Mouse (Mus musculus): Measurements from ENCODE around the gene Manba.
A peak's percentile ranks its signal among the peaks of the same experiment; 100 is the strongest.
"Not testable (repeated sequence)": the region's sequence is repeated elsewhere in the genome, so short reads cannot be mapped to it uniquely, and the experiment has no call there.

Manba gene

DNA sequence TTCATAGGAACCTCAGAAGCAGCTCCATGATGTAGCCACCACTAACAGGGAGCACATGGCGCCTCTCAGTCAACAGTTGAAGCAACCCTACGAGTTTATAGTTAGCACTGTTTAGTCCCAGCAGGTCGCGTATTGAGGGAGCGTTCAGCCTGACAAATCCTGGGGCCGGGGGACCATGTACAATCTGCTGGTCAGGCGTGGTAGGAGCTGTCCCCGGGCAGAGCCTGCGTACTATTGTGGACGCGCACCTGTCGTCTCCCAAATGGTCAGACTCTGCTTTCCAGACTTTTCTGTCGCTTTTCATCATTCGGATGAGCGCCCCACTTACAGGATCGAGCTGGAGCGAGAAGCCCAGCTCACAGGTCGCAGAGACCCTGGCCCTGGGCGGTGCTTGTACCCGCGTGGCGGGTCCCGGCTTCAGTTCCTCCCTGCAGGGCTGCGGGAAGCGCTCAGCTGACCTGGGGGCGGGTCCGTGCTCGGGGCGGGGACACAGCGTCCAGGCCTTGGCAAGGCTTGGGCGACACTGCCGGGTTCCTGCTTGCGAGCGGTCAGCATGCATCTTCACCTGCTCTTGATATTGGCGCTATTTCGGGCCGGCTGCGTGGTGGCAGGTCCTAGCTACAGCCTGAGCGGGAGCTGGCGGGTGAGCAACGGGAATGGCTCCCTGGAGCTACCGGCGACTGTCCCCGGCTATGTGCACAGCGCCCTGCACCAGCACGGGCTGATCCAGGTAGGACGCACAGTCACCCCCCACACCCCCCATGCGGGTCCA lies at the start of gene Manba:
TSS of gene Manba (plus strand) at position 484 of the 772 bp plus-strand sequence.
- DNase-seq (ENCODE audit: low spot score), result peak; percentile 64

DNA sequence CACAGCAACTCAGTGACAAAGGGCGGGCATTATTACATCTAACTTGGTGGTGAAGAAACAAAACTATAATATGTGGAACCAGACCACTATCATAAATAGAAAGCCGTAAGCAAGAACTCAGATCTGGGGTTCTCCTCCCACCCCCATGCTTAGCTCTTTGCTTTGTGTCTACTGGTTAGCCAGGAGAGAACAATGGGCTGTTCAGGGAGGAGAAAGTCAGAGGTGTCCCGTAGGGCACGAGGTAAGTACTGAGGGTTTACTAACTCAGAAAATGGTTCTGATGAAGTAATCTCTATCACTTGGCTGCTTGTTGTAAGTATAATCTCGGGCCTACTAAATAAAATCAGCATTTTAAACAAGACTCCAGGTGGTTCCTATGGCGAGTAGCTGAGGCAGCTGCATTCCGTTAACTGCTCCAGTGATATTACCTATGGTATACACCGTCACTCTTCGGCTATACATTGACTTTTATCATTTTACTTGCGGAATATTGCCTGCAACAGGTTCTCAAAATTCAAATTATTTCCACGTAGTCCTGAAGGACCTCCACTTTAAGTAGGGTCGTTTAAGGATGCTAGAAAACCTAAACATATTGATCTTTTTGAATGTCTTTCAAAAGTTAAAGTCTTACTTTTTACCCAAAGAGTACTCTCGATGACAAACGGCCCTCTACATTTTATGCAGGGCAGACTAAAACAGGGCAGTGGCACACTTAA lies 48.4 kb upstream of the Manba start:
- no peak for DNase-seq (ENCODE audit: low spot score)

GRCm38 (mm10) chr3:135437758-135438495 lies 47.5 kb upstream of the Manba start, which contains the start of gene Ube2d3:
Ube2d3 (plus strand) TSS chr3:135438149.
- peak; percentile 99 for DNase-seq (ENCODE audit: low spot score)

DNA sequence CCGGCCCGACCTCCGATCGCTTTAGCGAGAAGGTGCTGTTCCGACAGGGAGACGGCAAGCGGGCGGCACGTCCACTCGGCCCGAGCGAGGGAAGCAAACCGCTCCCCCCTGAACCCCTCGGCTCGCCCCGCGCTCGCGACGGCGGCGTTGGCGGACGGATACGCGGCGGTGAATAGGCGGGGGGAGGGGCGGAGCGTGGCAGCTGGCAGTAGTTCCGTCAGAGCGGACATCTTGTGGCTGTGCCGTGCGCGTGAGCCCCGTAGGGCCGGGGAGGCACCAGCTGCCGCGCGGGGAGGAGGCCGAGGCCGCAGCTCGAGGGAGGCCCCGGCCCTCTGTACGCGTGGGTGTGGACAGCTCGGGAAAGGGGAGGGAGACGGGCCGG lies 46.9 kb upstream of the Manba start:
- DNase-seq (ENCODE audit: low spot score), result peak; percentile 93

- peak; percentile 73 for DNase-seq (ENCODE audit: low spot score)
Observed at GRCm38 (mm10) chr3:135438913-135439531, 46.4 kb upstream of the Manba start.

DNA sequence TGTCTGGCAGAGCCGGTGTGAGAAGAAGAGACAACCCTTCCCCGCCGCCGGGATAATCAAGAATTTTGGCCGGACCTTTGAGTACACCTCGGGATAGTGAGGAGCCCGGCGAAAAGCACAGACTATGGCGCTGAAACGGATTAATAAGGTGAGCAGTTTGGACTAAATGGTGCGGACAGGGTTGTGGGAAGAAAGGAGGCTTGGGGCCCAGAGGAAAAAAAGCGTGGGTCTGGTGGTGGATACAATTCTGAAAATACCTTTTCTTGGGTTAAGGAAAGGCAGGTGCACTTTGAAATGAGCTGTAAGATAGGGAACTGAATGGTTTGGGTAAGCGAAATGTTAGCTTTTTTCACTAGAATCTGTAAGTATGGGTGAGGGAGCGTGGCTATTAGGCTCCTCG lies 45.8 kb upstream of the Manba start:
- DNase-seq (ENCODE audit: low spot score), result no peak

GRCm38 (mm10) chr3:135440221-135440620 lies 45.2 kb upstream of the Manba start:
- DNase-seq (ENCODE audit: low spot score), result peak; percentile 23

DNA sequence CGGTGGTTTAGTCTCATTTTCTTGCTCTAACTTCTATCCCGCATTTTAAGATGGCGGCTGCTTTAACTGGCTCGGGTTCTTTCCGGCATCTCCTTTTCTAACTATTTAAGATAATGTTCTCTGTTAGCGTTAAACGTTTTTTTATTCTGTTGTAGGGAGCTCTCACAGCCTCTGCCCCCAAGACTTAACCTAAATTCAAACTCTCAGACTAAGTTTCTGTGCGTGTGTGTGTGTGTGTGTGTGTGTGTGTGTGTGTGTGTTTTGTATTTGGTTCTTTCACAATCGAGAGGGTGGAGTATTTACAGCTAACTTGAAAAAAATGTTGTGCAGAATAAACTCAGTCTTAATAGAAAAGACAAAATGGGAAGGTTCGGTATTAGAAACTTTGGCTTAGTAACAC lies 44.8 kb upstream of the Manba start:
- DNase-seq (ENCODE audit: low spot score), result no peak

GRCm38 (mm10) chr3:135444930-135445329 lies 40.5 kb upstream of the Manba start:
- DNase-seq (ENCODE audit: low spot score), result no peak

- DNase-seq (ENCODE audit: low spot score), result no peak
Observed at GRCm38 (mm10) chr3:135458981-135459380, 26.4 kb upstream of the Manba start.

DNA sequence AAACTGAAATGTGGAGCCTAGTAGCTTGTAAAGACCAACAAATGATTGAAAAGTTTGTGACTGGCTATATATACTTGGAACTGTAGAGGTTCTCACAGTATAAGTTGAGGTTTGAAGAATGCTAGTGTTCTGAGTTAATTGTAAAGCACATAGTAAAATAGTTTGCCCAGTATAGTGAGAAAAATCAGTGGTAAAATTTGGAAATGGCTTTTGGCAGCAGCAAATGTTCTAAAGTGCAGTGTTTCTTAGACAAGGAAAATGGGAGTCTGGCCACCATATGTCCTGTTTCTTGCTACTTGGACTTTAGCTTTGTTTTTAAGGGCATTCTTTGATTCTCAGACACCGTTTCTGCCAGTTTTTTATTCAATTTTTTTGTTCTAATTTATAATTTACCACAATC lies 17.0 kb upstream of the Manba start:
- DNase-seq (ENCODE audit: low spot score), result no peak

DNA sequence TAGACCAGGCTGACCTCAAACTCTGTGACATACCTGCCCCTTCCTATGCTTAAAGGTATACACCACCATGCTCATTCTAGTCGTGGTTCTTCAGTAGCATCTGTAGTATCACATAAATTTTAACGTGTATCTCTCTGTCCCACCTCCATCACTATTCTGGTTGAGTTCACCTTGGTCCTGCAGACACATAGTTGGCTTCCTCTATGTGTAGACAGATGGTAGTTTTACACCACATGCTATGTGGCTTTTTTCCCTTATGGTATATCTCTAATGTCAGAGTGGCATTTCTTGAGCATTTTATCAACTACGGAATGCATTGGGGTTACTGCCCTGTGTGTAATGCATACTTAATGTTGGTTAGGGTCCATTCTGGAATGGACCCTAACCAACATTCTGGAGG lies 16.3 kb upstream of the Manba start:
- no peak for DNase-seq (ENCODE audit: low spot score)

DNA sequence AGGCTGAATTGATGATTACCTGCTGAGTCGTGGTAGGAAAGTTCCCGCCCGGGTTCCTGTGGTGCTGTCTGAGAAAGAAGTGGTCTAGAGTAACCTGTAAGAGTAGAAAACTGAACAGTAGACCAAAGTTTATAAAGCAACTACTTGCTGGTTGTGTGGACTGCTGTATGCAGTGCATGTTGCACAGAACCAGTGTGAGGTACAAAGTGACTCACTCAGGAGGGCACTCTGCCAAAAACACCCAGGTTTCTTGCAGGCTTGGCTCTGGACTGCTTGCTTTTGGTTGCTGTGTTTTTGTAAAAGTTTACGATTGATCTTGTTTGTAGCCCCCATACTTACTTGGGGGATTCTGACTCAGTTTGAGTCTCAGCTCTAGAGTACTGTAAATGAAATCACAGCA lies 15.4 kb upstream of the Manba start:
- DNase-seq (ENCODE audit: low spot score), result peak; percentile 60

DNA sequence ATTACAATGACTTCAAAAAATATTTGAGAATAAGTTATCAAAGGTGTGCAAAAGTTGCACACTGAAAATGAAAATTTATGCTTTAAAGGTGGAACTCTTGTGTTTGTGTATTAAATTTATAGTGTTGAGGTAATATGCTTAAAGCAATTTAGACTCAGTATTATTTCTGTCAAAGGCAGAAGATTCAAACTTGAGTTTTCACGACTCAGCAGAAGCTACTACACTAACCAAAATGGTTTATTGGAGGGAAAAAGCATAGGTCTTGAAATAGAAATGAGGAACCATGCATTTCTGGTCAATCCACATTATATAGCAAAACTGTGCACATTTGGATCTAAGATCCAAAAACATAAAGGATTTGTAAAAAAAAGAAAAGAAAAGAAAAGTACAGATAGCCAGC lies 14.6 kb upstream of the Manba start:
- DNase-seq (ENCODE audit: low spot score), result no peak

- no peak for DNase-seq (ENCODE audit: low spot score)
Observed at GRCm38 (mm10) chr3:135475025-135475424, 10.4 kb upstream of the Manba start.

- no peak for DNase-seq (ENCODE audit: low spot score)
Observed at GRCm38 (mm10) chr3:135476286-135476685, 9.1 kb upstream of the Manba start.

- DNase-seq (ENCODE audit: low spot score), result no peak
Observed at GRCm38 (mm10) chr3:135476977-135477376, 8.4 kb upstream of the Manba start.

DNA sequence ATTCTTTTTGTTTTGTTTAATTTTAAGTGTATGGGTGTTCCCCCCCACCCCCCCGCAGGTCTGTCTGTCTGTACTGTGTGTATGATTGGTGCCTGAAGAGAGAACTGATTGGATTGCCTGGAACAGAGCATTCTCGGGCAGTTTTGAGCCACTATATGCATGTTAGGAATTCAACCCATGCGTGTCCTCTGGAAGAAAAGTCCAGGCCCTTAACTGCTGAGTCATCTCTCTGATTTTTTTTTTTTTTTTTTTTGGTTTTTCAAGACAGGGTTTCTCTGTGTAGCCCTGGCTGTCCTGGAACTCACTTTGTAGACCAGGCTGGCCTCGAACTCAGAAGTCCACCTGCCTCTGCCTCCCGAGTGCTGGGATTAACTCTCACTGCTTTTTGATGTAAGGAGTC lies 6.3 kb upstream of the Manba start:
- DNase-seq (ENCODE audit: low spot score), result not testable (repeated sequence)

GRCm38 (mm10) chr3:135480767-135481166 lies 4.6 kb upstream of the Manba start:
- no peak for DNase-seq (ENCODE audit: low spot score)

DNA sequence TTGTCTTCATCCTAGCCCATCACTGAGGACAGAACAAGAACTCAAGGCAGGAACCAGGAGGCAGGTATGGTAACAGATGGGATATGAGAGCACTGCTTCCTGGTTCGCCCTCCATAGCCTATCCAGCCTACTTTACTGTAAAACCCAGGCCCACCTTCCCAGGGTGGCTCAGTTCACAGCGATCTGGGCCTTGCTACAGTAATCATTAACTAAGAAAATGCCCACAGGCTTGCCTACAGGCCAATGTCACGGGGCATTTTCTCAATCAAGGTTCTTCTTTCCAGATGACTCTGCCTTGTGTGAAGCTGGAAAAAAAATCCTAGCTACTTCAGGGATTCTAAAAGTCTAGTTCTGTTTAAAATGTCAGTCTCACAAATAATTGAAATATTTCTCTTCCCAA lies 3.8 kb upstream of the Manba start:
- no peak for DNase-seq (ENCODE audit: low spot score)

DNA sequence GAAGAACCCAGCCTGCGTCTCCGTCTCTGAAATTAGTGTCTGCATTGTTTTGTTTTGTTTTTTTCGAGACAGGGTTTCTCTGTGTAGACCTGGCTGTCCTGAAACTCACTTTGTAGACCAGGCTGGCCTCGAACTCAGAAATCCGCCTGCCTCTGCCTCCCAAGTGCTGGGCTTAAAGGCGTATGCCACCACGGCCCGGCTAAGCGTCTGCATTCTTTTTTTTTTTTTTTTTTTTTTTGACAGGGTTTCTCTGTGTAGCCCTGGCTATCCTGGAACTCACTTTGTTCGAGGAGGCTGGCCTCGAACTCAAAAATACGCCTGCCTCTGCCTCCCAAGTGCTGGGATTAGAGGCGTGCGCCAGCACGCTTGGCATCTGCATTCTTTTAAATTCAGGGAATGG lies 761 bp upstream of the Manba start:
- DNase-seq (ENCODE audit: low spot score), result not testable (repeated sequence)

GRCm38 (mm10) chr3:135485900-135486241 lies 460 bp downstream of the Manba start:
- DNase-seq (ENCODE audit: low spot score), result no peak

GRCm38 (mm10) chr3:135486351-135486750 lies 940 bp downstream of the Manba start:
- no peak for DNase-seq (ENCODE audit: low spot score)

All from layer of hippocampus, adult 11-12 months (tissue).